8 mouse cellular contexts compared by ENCODE assay signal in genomic region chr11:81151286-81152020, GRCm38 (mm10).
DNase-seq lines count a peak whose midpoint lies in the region; ATAC-seq and TF ChIP-seq lines count a peak whose summit lies in the region.

No protein-coding gene starts in this region.

- 0 out of 2 replicates have a peak, but pooled peaks cover 3% of the 10 kb centered on the region for H3K4me1 ChIP-seq in lung, embryonic 14.5 days (ENCODE audit: insufficient read depth)
- peaks cover 2% of the 10 kb centered on the region; the same call in 1 of the 2 replicates for H3K4me1 ChIP-seq in lung, adult 2 months (ENCODE audit: control insufficient read depth, insufficient read depth, low read length)
- peaks cover 30% of the 10 kb centered on the region for H3K4me1 ChIP-seq in forebrain, embryonic 16.5 days (replicated peaks; ENCODE audit: control insufficient read depth, insufficient read depth, low read length)
- H3K4me1 ChIP-seq in limb, embryonic 12.5 days (replicated peaks) = peaks cover 37% of the 10 kb centered on the region
- 0 out of 2 replicates have a peak, but pooled peaks cover 2% of the 10 kb centered on the region for H3K4me1 ChIP-seq in stomach, postnatal 0 days (replicated peaks; ENCODE audit: control insufficient read depth, insufficient read depth)

- H3K36me3 ChIP-seq in lung, embryonic 14.5 days (ENCODE audit: insufficient read depth) = no peaks in the 10 kb centered on the region
- H3K36me3 ChIP-seq in forebrain, embryonic 16.5 days (ENCODE audit: control insufficient read depth, insufficient read depth) = no peaks in the 10 kb centered on the region
- no peaks in the 10 kb centered on the region for H3K36me3 ChIP-seq in limb, embryonic 12.5 days
- no peaks in the 10 kb centered on the region for H3K36me3 ChIP-seq in stomach, postnatal 0 days (ENCODE audit: control insufficient read depth, insufficient read depth, low read length)

- no peak for TF ChIP-seq CTCF in lung, embryonic 14.5 days (IDR thresholded peaks at IDR 0.05; ENCODE audit: low read depth)
- TF ChIP-seq CTCF in lung, adult 2 months (IDR thresholded peaks at IDR 0.05; ENCODE audit: insufficient read depth, low read length) = no peak
- no peak for TF ChIP-seq CTCF in stomach, postnatal 0 days (IDR thresholded peaks at IDR 0.05; ENCODE audit: low read depth)

- no peak for TF ChIP-seq POLR2A in lung, adult 2 months (IDR thresholded peaks at IDR 0.05; ENCODE audit: borderline replicate concordance, extremely low read depth, low read depth, low read length)

- WGBS in lung, embryonic 14.5 days = 2% methylated on average over 36 of the region's 36 CpGs
- WGBS in lung, adult 2 months = 3% methylated on average over 36 of the region's 36 CpGs
- 6% methylated on average over 36 of the region's 36 CpGs for WGBS in forebrain, embryonic 16.5 days
- 5% methylated on average over 36 of the region's 36 CpGs for WGBS in limb, embryonic 12.5 days
- WGBS in stomach, postnatal 0 days = 5% methylated on average over 35 of the region's 36 CpGs

- no peak overlapping the region for H3K27ac ChIP-seq in lung, embryonic 14.5 days (ENCODE audit: low read depth)
- no peak overlapping the region for H3K27ac ChIP-seq in forebrain, embryonic 16.5 days (ENCODE audit: low read length)
- no peak overlapping the region for H3K27ac ChIP-seq in limb, embryonic 12.5 days
- no peak overlapping the region for H3K27ac ChIP-seq in stomach, postnatal 0 days (replicated peaks)

- H3K9me3 ChIP-seq in lung, embryonic 14.5 days (ENCODE audit: low read depth, low read length) = no peaks in the 10 kb centered on the region
- H3K9me3 ChIP-seq in forebrain, embryonic 16.5 days (ENCODE audit: control insufficient read depth, low read length) = no peaks in the 10 kb centered on the region
- no peaks in the 10 kb centered on the region for H3K9me3 ChIP-seq in limb, embryonic 12.5 days
- no peaks in the 10 kb centered on the region for H3K9me3 ChIP-seq in stomach, postnatal 0 days (ENCODE audit: control insufficient read depth, low read length)

- H3K4me3 ChIP-seq in lung, embryonic 14.5 days (ENCODE audit: low read depth, low read length) = peak overlapping the region; percentile 49
- H3K4me3 ChIP-seq in lung, adult 2 months (replicated peaks; ENCODE audit: extremely low read depth, low read depth, low read length) = no peak overlapping the region
- peak overlapping the region; percentile 66 for H3K4me3 ChIP-seq in forebrain, embryonic 16.5 days (replicated peaks; ENCODE audit: low read length)
- peak overlapping the region; percentile 58 for H3K4me3 ChIP-seq in limb, embryonic 12.5 days (replicated peaks)
- peak overlapping the region; percentile 45 for H3K4me3 ChIP-seq in stomach, postnatal 0 days (ENCODE audit: low read depth, low read length)

- peaks cover 71% of the 10 kb centered on the region for H3K27me3 ChIP-seq in lung, embryonic 14.5 days (ENCODE audit: insufficient read depth, low read length)
- H3K27me3 ChIP-seq in forebrain, embryonic 16.5 days (replicated peaks; ENCODE audit: control insufficient read depth, insufficient read depth, low read length) = peaks cover 15% of the 10 kb centered on the region
- H3K27me3 ChIP-seq in limb, embryonic 12.5 days = peaks cover 77% of the 10 kb centered on the region
- peaks cover 12% of the 10 kb centered on the region; the same call in 1 of the 2 replicates for H3K27me3 ChIP-seq in stomach, postnatal 0 days (ENCODE audit: control insufficient read depth, insufficient read depth, low read length)

- H3K9ac ChIP-seq in lung, embryonic 14.5 days = peak overlapping the region; percentile 40
- peak overlapping the region; percentile 68 for H3K9ac ChIP-seq in forebrain, embryonic 16.5 days (replicated peaks; ENCODE audit: low read depth, low read length)
- H3K9ac ChIP-seq in limb, embryonic 12.5 days (replicated peaks) = peak overlapping the region; percentile 57
- H3K9ac ChIP-seq in stomach, postnatal 0 days (ENCODE audit: low read length) = no peak overlapping the region

- no peak for TF ChIP-seq EP300 in stomach, postnatal 0 days (optimal IDR thresholded peaks at IDR 0.05)

- peak overlapping the region; percentile 94 for H3K4me2 ChIP-seq in lung, embryonic 14.5 days
- H3K4me2 ChIP-seq in forebrain, embryonic 16.5 days (ENCODE audit: low read length) = peak overlapping the region; percentile 98
- H3K4me2 ChIP-seq in limb, embryonic 12.5 days = peak overlapping the region; percentile 98
- H3K4me2 ChIP-seq in stomach, postnatal 0 days (replicated peaks; ENCODE audit: low read depth) = peak overlapping the region; percentile 67

- ATAC-seq in lung, embryonic 14.5 days (ENCODE audit: insufficient read depth) = 0 out of 2 replicates have a peak, but pooled peaks have one; percentile 28
- ATAC-seq in forebrain, embryonic 16.5 days = no peak
- ATAC-seq in limb, embryonic 12.5 days (ENCODE audit: insufficient number of reproducible peaks, insufficient read depth, low FRiP score, low TSS enrichment, low read depth) = no peak
- ATAC-seq in stomach, postnatal 0 days (ENCODE audit: low FRiP score, low TSS enrichment) = no peak

- peak; percentile 45 for DNase-seq in lung, embryonic 14.5 days
- no peak for DNase-seq in lung, adult 2 months
- DNase-seq in cerebellum, postnatal 14 days = peak; percentile 59 to 64
- DNase-seq in stomach, postnatal 0 days (ENCODE audit: low spot score) = peak; percentile 15
- no peak for DNase-seq in layer of hippocampus, postnatal 14 days (ENCODE audit: low spot score in 2 of 2)
- DNase-seq in left cerebral cortex, adult 11 months (ENCODE audit: low spot score) = no peak

Comparison
In these comparisons a context has a peak if more than half of its experiments do, and no peak if none do; other contexts are left out.
1. DNase-seq: peak in lung, embryonic 14.5 days (single experiment), cerebellum, postnatal 14 days (2 of 2) and stomach, postnatal 0 days (single experiment); none in lung, adult 2 months (single experiment), layer of hippocampus, postnatal 14 days (0 of 2) and left cerebral cortex, adult 11 months (single experiment).
2. Peak in every context shown above with its lines, with median percentiles within 50 percentile points of each other: H3K4me2 ChIP-seq.